Mouse (Mus musculus): Measurements from ENCODE around the gene Ampd3. TPM values are rescaled to one million over a fixed set of nuclear protein-coding genes. Genes with fewer than 3 reads are reported as not detected.
A peak's percentile ranks its signal among the peaks of the same experiment; 100 is the strongest.

Gene Ampd3
- polyA plus RNA-seq (2016; fragmentation: Nextera tagmentation; extraction: Ambion mirVana), result 1.2 and 2.2 TPM in 2 replicates

GRCm38 (mm10) chr7:110768001-110768400, at the start of gene Ampd3:
Ampd3 (plus strand) TSS chr7:110768206.
- H3K27ac ChIP-seq (replicated peaks), result no peak within 1 kb of the TSS
- H3K9ac ChIP-seq (replicated peaks), result peak within 1 kb of the TSS; percentile 70
- no peak for ATAC-seq (ENCODE audit: low FRiP score, low read depth)

GRCm38 (mm10) chr7:110718505-110718904, 49.5 kb upstream of the Ampd3 start:
- no peak overlapping the region for H3K4me2 ChIP-seq (replicated peaks)
- 82% methylated on average over 6 of the region's 6 CpGs for WGBS
- no peaks in the 10 kb centered on the region for H3K4me1 ChIP-seq
- no peak overlapping the region for H3K4me3 ChIP-seq
- H3K9ac ChIP-seq (replicated peaks), result no peak overlapping the region
- no peaks in the 10 kb centered on the region for H3K36me3 ChIP-seq
- ATAC-seq (ENCODE audit: low FRiP score, low read depth), result no peak
- no peaks in the 10 kb centered on the region for H3K27me3 ChIP-seq
- H3K27ac ChIP-seq (replicated peaks), result no peak overlapping the region
- no peaks in the 10 kb centered on the region for H3K9me3 ChIP-seq

More at GRCm38 (mm10) chr7:110768001-110768400, at the start of gene Ampd3:
- Histone ChIP-seq H3K9me3 (no peaks in the 10 kb centered on the region), H3K4me2 (replicated peaks) (peak within 1 kb of the TSS; percentile 97), H3K27me3 (peaks cover 44% of the 10 kb centered on the region), H3K4me1 (peaks cover 12% of the 10 kb centered on the region), H3K36me3 (no peaks in the 10 kb centered on the region), H3K4me3 (peak within 1 kb of the TSS; percentile 59)
- 12% methylated on average over 15 of the region's 16 CpGs for WGBS

- Histone ChIP-seq H3K4me1 (no peaks in the 10 kb centered on the region), H3K9ac (replicated peaks) (no peak overlapping the region), H3K27me3 (no peaks in the 10 kb centered on the region), H3K36me3 (no peaks in the 10 kb centered on the region), H3K27ac (replicated peaks) (no peak overlapping the region), H3K4me3 (no peak overlapping the region), H3K9me3 (no peaks in the 10 kb centered on the region), H3K4me2 (replicated peaks) (no peak overlapping the region)
- no peak for ATAC-seq (ENCODE audit: low FRiP score, low read depth)
- WGBS, result 85% methylated on average over 4 of the region's 4 CpGs
Measured at GRCm38 (mm10) chr7:110719857-110720256, 48.1 kb upstream of the Ampd3 start.

GRCm38 (mm10) chr7:110722183-110722582, 45.8 kb upstream of the Ampd3 start:
- no peaks in the 10 kb centered on the region for H3K9me3 ChIP-seq
- no peak overlapping the region for H3K9ac ChIP-seq (replicated peaks)
- ATAC-seq (ENCODE audit: low FRiP score, low read depth), result no peak
- 85% methylated on average over 4 of the region's 4 CpGs for WGBS
- H3K27me3 ChIP-seq, result no peaks in the 10 kb centered on the region
- no peak overlapping the region for H3K27ac ChIP-seq (replicated peaks)
- H3K4me1 ChIP-seq, result no peaks in the 10 kb centered on the region
- H3K36me3 ChIP-seq, result no peaks in the 10 kb centered on the region
- no peak overlapping the region for H3K4me2 ChIP-seq (replicated peaks)
- no peak overlapping the region for H3K4me3 ChIP-seq

- no peak for ATAC-seq (ENCODE audit: low FRiP score, low read depth)
- no peak overlapping the region for H3K27ac ChIP-seq (replicated peaks)
- no peaks in the 10 kb centered on the region for H3K9me3 ChIP-seq
- H3K4me3 ChIP-seq, result no peak overlapping the region
- no peak overlapping the region for H3K9ac ChIP-seq (replicated peaks)
- 38% methylated on average over 2 of the region's 2 CpGs for WGBS
- no peaks in the 10 kb centered on the region for H3K27me3 ChIP-seq
- H3K4me1 ChIP-seq, result peaks cover 14% of the 10 kb centered on the region
- no peak overlapping the region for H3K4me2 ChIP-seq (replicated peaks)
- H3K36me3 ChIP-seq, result no peaks in the 10 kb centered on the region
Measured at GRCm38 (mm10) chr7:110727049-110727448, 41.0 kb upstream of the Ampd3 start.

GRCm38 (mm10) chr7:110728876-110729275, 39.1 kb upstream of the Ampd3 start:
- peaks cover 14% of the 10 kb centered on the region for H3K4me1 ChIP-seq
- WGBS, result 77% methylated on average over 3 of the region's 3 CpGs
- H3K9me3 ChIP-seq, result no peaks in the 10 kb centered on the region
- H3K9ac ChIP-seq (replicated peaks), result no peak overlapping the region
- H3K4me2 ChIP-seq (replicated peaks), result no peak overlapping the region
- no peaks in the 10 kb centered on the region for H3K36me3 ChIP-seq
- ATAC-seq (ENCODE audit: low FRiP score, low read depth), result no peak
- H3K4me3 ChIP-seq, result no peak overlapping the region
- H3K27me3 ChIP-seq, result no peaks in the 10 kb centered on the region
- no peak overlapping the region for H3K27ac ChIP-seq (replicated peaks)

- no peak for ATAC-seq (ENCODE audit: low FRiP score, low read depth)
- H3K27ac ChIP-seq (replicated peaks), result no peak overlapping the region
Measured at GRCm38 (mm10) chr7:110729295-110729694, 38.7 kb upstream of the Ampd3 start.

GRCm38 (mm10) chr7:110731091-110731967, 36.7 kb upstream of the Ampd3 start:
- peak overlapping the region; percentile 42; the same call in 1 of the 2 replicates for H3K27ac ChIP-seq (replicated peaks)
- H3K9ac ChIP-seq (replicated peaks), result no peak overlapping the region
- H3K9me3 ChIP-seq, result no peaks in the 10 kb centered on the region
- no peaks in the 10 kb centered on the region for H3K27me3 ChIP-seq
- no peaks in the 10 kb centered on the region for H3K36me3 ChIP-seq
- WGBS, result 40% methylated on average over 6 of the region's 6 CpGs
- H3K4me2 ChIP-seq (replicated peaks), result no peak overlapping the region
- peaks cover 14% of the 10 kb centered on the region for H3K4me1 ChIP-seq
- no peak for ATAC-seq (ENCODE audit: low FRiP score, low read depth)
- H3K4me3 ChIP-seq, result no peak overlapping the region

More at GRCm38 (mm10) chr7:110729295-110729694, 38.7 kb upstream of the Ampd3 start:
- Histone ChIP-seq H3K4me3 (no peak overlapping the region), H3K36me3 (no peaks in the 10 kb centered on the region), H3K9me3 (no peaks in the 10 kb centered on the region), H3K9ac (replicated peaks) (no peak overlapping the region), H3K4me2 (replicated peaks) (no peak overlapping the region), H3K27me3 (no peaks in the 10 kb centered on the region), H3K4me1 (peaks cover 14% of the 10 kb centered on the region)
- 42% methylated on average over 6 of the region's 6 CpGs for WGBS

- Histone ChIP-seq H3K4me2 (replicated peaks) (no peak overlapping the region), H3K4me1 (peaks cover 14% of the 10 kb centered on the region), H3K9ac (replicated peaks) (no peak overlapping the region), H3K9me3 (no peaks in the 10 kb centered on the region), H3K36me3 (no peaks in the 10 kb centered on the region), H3K4me3 (no peak overlapping the region), H3K27me3 (no peaks in the 10 kb centered on the region), H3K27ac (replicated peaks) (peak overlapping the region; percentile 42; the same call in 1 of the 2 replicates)
- WGBS, result 85% methylated on average over 12 of the region's 12 CpGs
- no peak for ATAC-seq (ENCODE audit: low FRiP score, low read depth)
Measured at GRCm38 (mm10) chr7:110732001-110732632, 35.9 kb upstream of the Ampd3 start.

GRCm38 (mm10) chr7:110736914-110737313, 31.1 kb upstream of the Ampd3 start:
- H3K4me1 ChIP-seq, result peaks cover 10% of the 10 kb centered on the region
- H3K4me3 ChIP-seq, result no peak overlapping the region
- H3K36me3 ChIP-seq, result no peaks in the 10 kb centered on the region
- no peaks in the 10 kb centered on the region for H3K27me3 ChIP-seq
- ATAC-seq (ENCODE audit: low FRiP score, low read depth), result no peak
- 42% methylated on average over 2 of the region's 2 CpGs for WGBS
- H3K4me2 ChIP-seq (replicated peaks), result no peak overlapping the region
- no peaks in the 10 kb centered on the region for H3K9me3 ChIP-seq
- H3K27ac ChIP-seq (replicated peaks), result no peak overlapping the region
- H3K9ac ChIP-seq (replicated peaks), result no peak overlapping the region

- Histone ChIP-seq H3K27ac (replicated peaks) (no peak overlapping the region), H3K9me3 (no peaks in the 10 kb centered on the region), H3K4me3 (no peak overlapping the region), H3K4me1 (peaks cover 9% of the 10 kb centered on the region), H3K36me3 (no peaks in the 10 kb centered on the region), H3K4me2 (replicated peaks) (no peak overlapping the region), H3K27me3 (no peaks in the 10 kb centered on the region), H3K9ac (replicated peaks) (no peak overlapping the region)
- WGBS, result 54% methylated on average over 5 of the region's 5 CpGs
- ATAC-seq (ENCODE audit: low FRiP score, low read depth), result no peak
Measured at GRCm38 (mm10) chr7:110739764-110740163, 28.2 kb upstream of the Ampd3 start.

GRCm38 (mm10) chr7:110740188-110740587, 27.8 kb upstream of the Ampd3 start:
- no peaks in the 10 kb centered on the region for H3K9me3 ChIP-seq
- H3K9ac ChIP-seq (replicated peaks), result no peak overlapping the region
- H3K4me2 ChIP-seq (replicated peaks), result no peak overlapping the region
- no peaks in the 10 kb centered on the region for H3K36me3 ChIP-seq
- WGBS, result 44% methylated on average over 2 of the region's 2 CpGs
- ATAC-seq (ENCODE audit: low FRiP score, low read depth), result no peak
- H3K4me1 ChIP-seq, result peaks cover 9% of the 10 kb centered on the region
- H3K27ac ChIP-seq (replicated peaks), result no peak overlapping the region
- H3K27me3 ChIP-seq, result no peaks in the 10 kb centered on the region
- H3K4me3 ChIP-seq, result no peak overlapping the region
